Mouse (Mus musculus): ENCODE results near the gene Ptprn. TPM values are rescaled to one million over a fixed set of nuclear protein-coding genes. Genes with fewer than 3 reads are reported as not detected.

Gene Ptprn
- polyA plus RNA-seq, 1 experiment from 2014 or later = 2.1 TPM

GRCm38 (mm10) chr1:75216797-75217585 is 47.3 kb downstream of the Ptprn start:
- H3K27me3 ChIP-seq (replicated peaks; ENCODE audit: low read depth, poor library complexity, severe bottlenecking) = peaks cover 69% of the 10 kb centered on the region
- H3K4me1 ChIP-seq = peaks cover 36% of the 10 kb centered on the region
- no peaks in the 10 kb centered on the region for H3K9me3 ChIP-seq
- H3K27ac ChIP-seq (replicated peaks) = no peak overlapping the region
- H3K4me3 ChIP-seq = no peak overlapping the region
- 79% methylated on average over 13 of the region's 13 CpGs for WGBS
- no peak for DNase-seq (ENCODE audit: low spot score)
- H3K36me3 ChIP-seq (replicated peaks) = peaks cover 42% of the 10 kb centered on the region

GRCm38 (mm10) chr1:75215785-75216184 is 48.5 kb downstream of the Ptprn start:
- DNase-seq (ENCODE audit: low spot score) = no peak
- 92% methylated on average over 9 of the region's 9 CpGs for WGBS
- Histone ChIP-seq H3K36me3 (replicated peaks) (peaks cover 45% of the 10 kb centered on the region), H3K27ac (replicated peaks) (no peak overlapping the region), H3K4me1 (peaks cover 46% of the 10 kb centered on the region), H3K4me3 (no peak overlapping the region), H3K9me3 (no peaks in the 10 kb centered on the region), H3K27me3 (replicated peaks; ENCODE audit: low read depth, poor library complexity, severe bottlenecking) (peaks cover 57% of the 10 kb centered on the region)

GRCm38 (mm10) chr1:75214886-75215285 is 49.4 kb downstream of the Ptprn start:
- H3K36me3 ChIP-seq (replicated peaks) = peaks cover 45% of the 10 kb centered on the region
- peaks cover 48% of the 10 kb centered on the region for H3K27me3 ChIP-seq (replicated peaks; ENCODE audit: low read depth, poor library complexity, severe bottlenecking)
- H3K27ac ChIP-seq (replicated peaks) = no peak overlapping the region
- WGBS = 80% methylated on average over 5 of the region's 5 CpGs
- peaks cover 51% of the 10 kb centered on the region for H3K4me1 ChIP-seq
- no peak overlapping the region for H3K4me3 ChIP-seq
- no peak for DNase-seq (ENCODE audit: low spot score)
- no peaks in the 10 kb centered on the region for H3K9me3 ChIP-seq

- Histone ChIP-seq H3K27ac (replicated peaks) (no peak overlapping the region), H3K9me3 (no peaks in the 10 kb centered on the region), H3K4me3 (no peak overlapping the region), H3K4me1 (peaks cover 51% of the 10 kb centered on the region), H3K36me3 (replicated peaks) (peaks cover 45% of the 10 kb centered on the region), H3K27me3 (replicated peaks; ENCODE audit: low read depth, poor library complexity, severe bottlenecking) (peaks cover 46% of the 10 kb centered on the region)
- no peak for DNase-seq (ENCODE audit: low spot score)
- 83% methylated on average over 2 of the region's 2 CpGs for WGBS
Observed at GRCm38 (mm10) chr1:75214442-75214841, 49.9 kb downstream of the Ptprn start.

DNA sequence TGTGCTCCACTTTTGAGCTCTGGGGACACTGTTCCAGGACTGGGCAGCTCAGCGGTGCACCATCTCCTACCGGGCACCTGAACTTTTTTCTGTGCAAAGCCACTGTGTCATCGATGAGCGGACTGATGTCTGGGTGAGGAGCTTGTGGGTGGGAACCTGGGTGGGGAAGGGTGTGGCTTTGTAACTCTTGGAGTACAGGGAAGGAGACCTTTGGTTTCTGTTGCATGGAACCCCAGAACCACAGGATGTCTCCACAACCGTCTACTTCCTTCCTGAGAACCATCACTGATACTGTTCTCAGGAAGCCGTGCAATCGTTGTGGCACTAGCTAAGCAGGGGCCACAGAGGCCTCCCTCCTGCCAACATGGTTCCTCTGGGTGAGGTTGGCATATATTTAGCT is 51.2 kb downstream of the Ptprn start:
- Histone ChIP-seq H3K27ac (replicated peaks) (no peak overlapping the region), H3K4me1 (peaks cover 49% of the 10 kb centered on the region), H3K4me3 (no peak overlapping the region), H3K9me3 (no peaks in the 10 kb centered on the region), H3K27me3 (replicated peaks; ENCODE audit: low read depth, poor library complexity, severe bottlenecking) (peaks cover 45% of the 10 kb centered on the region), H3K36me3 (replicated peaks) (peaks cover 45% of the 10 kb centered on the region)
- 93% methylated on average over 7 of the region's 7 CpGs for WGBS
- DNase-seq (ENCODE audit: low spot score) = no peak

- no peak for DNase-seq (ENCODE audit: low spot score)
- H3K4me1 ChIP-seq = peaks cover 45% of the 10 kb centered on the region
- peaks cover 41% of the 10 kb centered on the region for H3K27me3 ChIP-seq (replicated peaks; ENCODE audit: low read depth, poor library complexity, severe bottlenecking)
- H3K4me3 ChIP-seq = peak overlapping the region; percentile 82
- H3K9me3 ChIP-seq = no peaks in the 10 kb centered on the region
- H3K36me3 ChIP-seq (replicated peaks) = peaks cover 45% of the 10 kb centered on the region
- WGBS = 73% methylated on average over 4 of the region's 4 CpGs
- no peak overlapping the region for H3K27ac ChIP-seq (replicated peaks)
Observed at GRCm38 (mm10) chr1:75212542-75212941, 51.8 kb downstream of the Ptprn start.

GRCm38 (mm10) chr1:75211141-75211708 is 53.1 kb downstream of the Ptprn start:
- H3K9me3 ChIP-seq = no peaks in the 10 kb centered on the region
- peak overlapping the region; percentile 89 for H3K27ac ChIP-seq (replicated peaks)
- peaks cover 42% of the 10 kb centered on the region for H3K4me1 ChIP-seq
- H3K4me3 ChIP-seq = peak overlapping the region; percentile 82
- peaks cover 28% of the 10 kb centered on the region for H3K27me3 ChIP-seq (replicated peaks; ENCODE audit: low read depth, poor library complexity, severe bottlenecking)
- peaks cover 45% of the 10 kb centered on the region for H3K36me3 ChIP-seq (replicated peaks)
- DNase-seq (ENCODE audit: low spot score) = no peak
- WGBS = 14% methylated on average over 17 of the region's 17 CpGs

GRCm38 (mm10) chr1:75210136-75211087 is 53.9 kb downstream of the Ptprn start, which contains the start of the genes Glb1l and Stk16:
Gene Glb1l (minus strand): TSS chr1:75210813.
Gene Stk16 (plus strand): TSS chr1:75210838.
- H3K4me1 ChIP-seq = peaks cover 42% of the 10 kb centered on the region
- H3K27me3 ChIP-seq (replicated peaks; ENCODE audit: low read depth, poor library complexity, severe bottlenecking) = peaks cover 20% of the 10 kb centered on the region; the same call in 1 of the 2 replicates
- peak within 1 kb of the TSS; percentile 89 for H3K27ac ChIP-seq (replicated peaks)
- peak within 1 kb of the TSS; percentile 82 for H3K4me3 ChIP-seq
- 5% methylated on average over 42 of the region's 42 CpGs for WGBS
- DNase-seq (ENCODE audit: low spot score) = peak; percentile 96
- H3K9me3 ChIP-seq = no peaks in the 10 kb centered on the region
- peaks cover 38% of the 10 kb centered on the region for H3K36me3 ChIP-seq (replicated peaks)

DNA sequence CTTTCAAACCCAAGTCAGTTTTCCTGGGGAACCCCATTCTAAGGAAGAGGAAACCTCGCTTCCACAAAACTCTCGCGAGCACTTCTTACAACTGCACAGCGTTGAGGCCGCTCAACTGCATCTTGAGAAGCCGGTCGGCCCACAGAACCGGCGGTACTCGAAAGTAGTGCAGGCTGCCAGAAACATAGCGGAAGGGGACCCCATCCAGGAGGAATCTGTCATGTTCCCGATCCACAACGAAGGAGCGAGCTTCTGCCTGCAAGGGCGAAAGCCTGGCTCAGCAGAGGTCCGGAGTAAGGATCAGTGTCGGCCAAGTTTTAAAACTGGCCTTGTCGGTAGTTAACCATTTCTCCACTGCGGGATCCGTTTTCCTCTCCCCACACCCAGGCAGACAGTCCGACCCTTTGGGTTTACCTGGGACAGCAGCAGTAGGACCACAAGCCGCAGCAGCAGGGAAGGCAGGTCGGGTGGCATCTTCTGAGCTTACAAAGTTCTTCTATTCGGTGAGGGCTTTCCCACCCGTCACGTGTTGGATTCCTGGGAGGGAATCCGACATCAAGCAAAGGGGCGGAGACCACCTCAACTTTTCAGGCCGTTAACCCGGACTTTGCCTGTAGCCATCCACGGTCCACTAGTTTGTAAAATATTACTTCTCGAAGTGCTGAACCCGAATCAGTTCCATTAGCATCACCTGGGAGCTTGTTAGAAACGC is 55.2 kb downstream of the Ptprn start:
- WGBS = 12% methylated on average over 34 of the region's 34 CpGs
- Histone ChIP-seq H3K36me3 (replicated peaks) (peaks cover 25% of the 10 kb centered on the region), H3K9me3 (no peaks in the 10 kb centered on the region), H3K4me3 (peak overlapping the region; percentile 82), H3K27ac (replicated peaks) (peak overlapping the region; percentile 27; the same call in 1 of the 2 replicates), H3K27me3 (replicated peaks; ENCODE audit: low read depth, poor library complexity, severe bottlenecking) (peaks cover 17% of the 10 kb centered on the region; the same call in 1 of the 2 replicates), H3K4me1 (peaks cover 42% of the 10 kb centered on the region)
- peak; percentile 40 for DNase-seq (ENCODE audit: low spot score)

- 91% methylated on average over 1 of the region's 1 CpGs for WGBS
- Histone ChIP-seq H3K27ac (replicated peaks) (no peak overlapping the region), H3K9me3 (no peaks in the 10 kb centered on the region), H3K27me3 (replicated peaks; ENCODE audit: low read depth, poor library complexity, severe bottlenecking) (no peaks in the 10 kb centered on the region), H3K4me1 (no peaks in the 10 kb centered on the region), H3K4me3 (no peak overlapping the region), H3K36me3 (replicated peaks) (peaks cover 41% of the 10 kb centered on the region)
- DNase-seq (ENCODE audit: low spot score) = no peak
Observed at GRCm38 (mm10) chr1:75201236-75201635, 63.1 kb downstream of the Ptprn start.
